Mouse (Mus musculus) kidney, adult 2 months (tissue): ENCODE measurements around the gene Hist1h1b. TPM values are rescaled to one million over a fixed set of nuclear protein-coding genes. Genes with fewer than 3 reads are reported as not detected.
"Not testable (repeated sequence)": the region's sequence is repeated elsewhere in the genome, so short reads cannot be mapped to it uniquely, and the experiment has no call there.

Experiments
- DNase-seq: peaks from one replicate; pipeline ENCODE4 v3.0.0; 2021
- H3K27ac ChIP-seq: fragments of 200-500 bp; 2 replicates; pipeline ENCODE4 v1.5.1; 2012; ENCODE audit warnings: low read depth, low read length, control low read depth, inconsistent platforms; ENCODE audit not compliant: insufficient read depth
- H3K27me3 ChIP-seq: fragments of 200-500 bp; replicated peaks from 2 replicates; pipeline ENCODE4 v1.6.1; 2012; ENCODE audit warnings: mild to moderate bottlenecking, moderate library complexity, low read length, inconsistent platforms; ENCODE audit not compliant: control insufficient read depth, insufficient read depth
- H3K36me3 ChIP-seq: fragments of 200-500 bp; 2 replicates; pipeline ENCODE4 v1.6.1; 2012; ENCODE audit warnings: mild to moderate bottlenecking, moderate library complexity, low read length, inconsistent platforms; ENCODE audit not compliant: control insufficient read depth, insufficient read depth
- H3K4me1 ChIP-seq: fragments of 200-500 bp; 2 replicates; pipeline ENCODE4 v1.6.1; 2011; ENCODE audit warnings: low read length; ENCODE audit not compliant: control insufficient read depth, insufficient read depth
- H3K4me3 ChIP-seq: fragments of 200-500 bp; 2 replicates; pipeline ENCODE4 v1.5.1; 2011; ENCODE audit warnings: mild to moderate bottlenecking, low read depth, low read length, control low read depth; ENCODE audit not compliant: insufficient read depth
- CTCF ChIP-seq: fragments of 200-500 bp; conservative IDR thresholded peaks from 2 replicates; pipeline ENCODE4 v1.5.1; 2011; ENCODE audit warnings: low read depth, mild to moderate bottlenecking, control low read depth, low read length, moderate library complexity, mixed read lengths; ENCODE audit not compliant: insufficient read depth, insufficient read length
- POLR2A ChIP-seq: fragments of 200-500 bp; IDR thresholded peaks from one replicate; pipeline ENCODE4 v1.6.1; 2011; ENCODE audit warnings: low read depth, low read length, control low read depth
- WGBS: fragments of 180-500 bp; shearing (Covaris S2); methylation state at CpG from one replicate; pipeline ENCODE4 v1.1.7; 2018; 5-methylcytosine and 5-hydroxymethylcytosine counted together
- polyA plus RNA-seq: library from polyadenylated mRNA; depleted of rRNA; stranded (reverse); fragments of >200 nt; gene quantifications from 2 replicates; pipeline ENCODE4 v1.2.3, GENCODE M21; 2012

Hist1h1b gene
- polyA plus RNA-seq, 1 experiment: not detected

GRCm38 (mm10) chr13:21751417-21751816 lies 29.0 kb downstream of the Hist1h1b start:
- no peak overlapping the region for H3K27ac ChIP-seq
- no peak for DNase-seq
- H3K27me3 ChIP-seq: 0 out of 2 replicates have a peak, but pooled peaks cover 1% of the 10 kb centered on the region
- no peaks in the 10 kb centered on the region for H3K4me1 ChIP-seq
- no peak overlapping the region for H3K4me3 ChIP-seq
- H3K36me3 ChIP-seq: no peaks in the 10 kb centered on the region
- no peak for TF ChIP-seq CTCF
- TF ChIP-seq POLR2A: no peak

- peak within 1 kb of the TSS; percentile 45 for H3K4me3 ChIP-seq
- not testable (repeated sequence) for H3K4me1 ChIP-seq, H3K27me3 ChIP-seq, H3K27ac ChIP-seq, H3K36me3 ChIP-seq
- peak; percentile 83 for DNase-seq
- WGBS: 1% methylated on average over 50 of the region's 56 CpGs
- peak; percentile 52 for TF ChIP-seq POLR2A
Measured at GRCm38 (mm10) chr13:21750159-21751017, 30.0 kb downstream of the Hist1h1b start, which contains the start of gene Hist1h4k. TSS of gene Hist1h4k (minus strand) at chr13:21750505.

- peak overlapping the region; percentile 45 for H3K4me3 ChIP-seq
- 0 out of 2 replicates have a peak, but pooled peaks cover 1% of the 10 kb centered on the region for H3K27me3 ChIP-seq
- no peak for DNase-seq
- TF ChIP-seq CTCF (no peak), POLR2A (no peak)
- no peaks in the 10 kb centered on the region for H3K4me1 ChIP-seq
- no peak overlapping the region for H3K27ac ChIP-seq
- H3K36me3 ChIP-seq: no peaks in the 10 kb centered on the region
- 26% methylated on average over 5 of the region's 5 CpGs for WGBS
Measured at GRCm38 (mm10) chr13:21749387-21750158, 30.9 kb downstream of the Hist1h1b start.

GRCm38 (mm10) chr13:21745006-21745405 lies 35.4 kb downstream of the Hist1h1b start:
- WGBS: 87% methylated on average over 1 of the region's 1 CpGs
- DNase-seq: no peak
- no peaks in the 10 kb centered on the region for H3K4me1 ChIP-seq
- no peak overlapping the region for H3K4me3 ChIP-seq
- H3K27me3 ChIP-seq: no peaks in the 10 kb centered on the region
- TF ChIP-seq POLR2A (no peak), CTCF (no peak)
- no peaks in the 10 kb centered on the region for H3K36me3 ChIP-seq
- H3K27ac ChIP-seq: no peak overlapping the region

GRCm38 (mm10) chr13:21734906-21735767 lies 45.3 kb downstream of the Hist1h1b start, which contains the start of gene Hist1h4j:
TSS of gene Hist1h4j (plus strand) at chr13:21735064.
- WGBS: 1% methylated on average over 51 of the region's 56 CpGs
- not testable (repeated sequence) for H3K27ac ChIP-seq, H3K36me3 ChIP-seq, H3K4me1 ChIP-seq, H3K27me3 ChIP-seq
- DNase-seq: peak; percentile 61
- H3K4me3 ChIP-seq: peak within 1 kb of the TSS; percentile 57

GRCm38 (mm10) chr13:21734010-21734905 lies 46.2 kb downstream of the Hist1h1b start:
- no peaks in the 10 kb centered on the region for H3K36me3 ChIP-seq
- DNase-seq: peak; percentile 89
- WGBS: 1% methylated on average over 21 of the region's 21 CpGs
- peak overlapping the region; percentile 57 for H3K4me3 ChIP-seq
- H3K4me1 ChIP-seq: no peaks in the 10 kb centered on the region
- TF ChIP-seq CTCF (peak; percentile 89), POLR2A (no peak)
- H3K27me3 ChIP-seq: no peaks in the 10 kb centered on the region
- no peak overlapping the region for H3K27ac ChIP-seq
